In the genomic region with DNA sequence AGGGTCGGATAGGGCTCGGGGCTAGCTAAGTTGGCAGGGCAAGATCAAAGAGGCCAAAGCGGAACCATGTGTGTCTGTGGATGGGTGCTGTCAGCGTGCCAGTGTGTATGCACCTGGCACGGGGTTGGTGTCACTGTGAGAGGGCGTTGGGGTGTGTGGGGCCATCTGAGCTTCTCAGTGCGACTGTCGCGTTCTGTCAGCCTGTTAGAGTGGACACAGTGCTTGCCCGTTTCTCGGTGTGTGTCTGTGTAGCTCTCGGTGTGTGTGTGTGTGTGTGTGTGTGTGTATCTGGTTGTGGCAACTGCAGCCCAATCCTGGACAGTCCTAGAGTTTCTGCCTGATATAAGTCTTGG, we compare ENCODE assay signal across 8 mouse cellular contexts. TPM values are rescaled to one million over a fixed set of nuclear protein-coding genes. Genes with fewer than 3 reads are reported as not detected.
DNase-seq lines count a peak whose midpoint lies in the region; ATAC-seq and TF ChIP-seq lines count a peak whose summit lies in the region.

No protein-coding gene starts in this region.

- WGBS in heart, embryonic 14.5 days = under 1% methylated on average over 12 of the region's 12 CpGs
- under 1% methylated on average over 12 of the region's 12 CpGs for WGBS in hindbrain, embryonic 10.5 days
- 3% methylated on average over 12 of the region's 12 CpGs for WGBS in limb, embryonic 14.5 days
- WGBS in stomach, embryonic 16.5 days = 3% methylated on average over 12 of the region's 12 CpGs

- ATAC-seq in heart, embryonic 14.5 days (ENCODE audit: insufficient number of reproducible peaks, insufficient read depth, low FRiP score, low read depth) = no peak
- ATAC-seq in limb, embryonic 14.5 days (ENCODE audit: low FRiP score, low read depth) = no peak
- no peak for ATAC-seq in stomach, embryonic 16.5 days (ENCODE audit: insufficient read depth, low FRiP score)
- no peak for ATAC-seq in megakaryocyte, adult 5-6 weeks (ENCODE audit: poor library complexity, severe bottlenecking)

- H3K36me3 ChIP-seq in heart, embryonic 14.5 days (ENCODE audit: control insufficient read depth, insufficient read depth, low read length) = no peaks in the 10 kb centered on the region
- no peaks in the 10 kb centered on the region for H3K36me3 ChIP-seq in hindbrain, embryonic 10.5 days
- H3K36me3 ChIP-seq in limb, embryonic 14.5 days (ENCODE audit: control insufficient read depth, insufficient read depth, low read length) = no peaks in the 10 kb centered on the region
- H3K36me3 ChIP-seq in stomach, embryonic 16.5 days (ENCODE audit: control insufficient read depth, insufficient read depth, low read length) = no peaks in the 10 kb centered on the region

- H3K4me2 ChIP-seq in heart, embryonic 14.5 days (ENCODE audit: low read length) = peak overlapping the region; percentile 93
- peak overlapping the region; percentile 86 for H3K4me2 ChIP-seq in limb, embryonic 14.5 days (replicated peaks; ENCODE audit: low read depth, low read length, severe bottlenecking)
- H3K4me2 ChIP-seq in stomach, embryonic 16.5 days (ENCODE audit: low read depth, low read length) = peak overlapping the region; percentile 75

- H3K4me3 ChIP-seq in heart, embryonic 14.5 days (ENCODE audit: control insufficient read depth in 1 of 2, insufficient read depth in 1 of 2, low read depth in 1 of 2, low read length in 2 of 2) = peak overlapping the region; percentile 46 to 56
- peak overlapping the region; percentile 70 for H3K4me3 ChIP-seq in hindbrain, embryonic 10.5 days
- H3K4me3 ChIP-seq in limb, embryonic 14.5 days (replicated peaks; ENCODE audit: low read length) = peak overlapping the region; percentile 53
- peak overlapping the region; percentile 54 for H3K4me3 ChIP-seq in stomach, embryonic 16.5 days (replicated peaks; ENCODE audit: low read length)

- no peak for DNase-seq in heart, adult 11 months
- DNase-seq in brain, embryonic 14.5 days (ENCODE audit: low read depth) = peak; percentile 45
- DNase-seq in hindbrain, embryonic 10.5 days (ENCODE audit: low spot score) = peak; percentile 53
- no peak for DNase-seq in limb, embryonic 14.5 days (ENCODE audit: low spot score)
- DNase-seq in spleen, adult 12 weeks (ENCODE audit: low spot score) = no peak

- H3K9ac ChIP-seq in heart, embryonic 14.5 days (ENCODE audit: low read length) = no peak overlapping the region; the same call in 1 of the 2 replicates
- 0 out of 2 replicates have a peak overlapping the region, but pooled peaks have one; percentile 54 for H3K9ac ChIP-seq in limb, embryonic 14.5 days (ENCODE audit: low read depth, low read length, severe bottlenecking)
- peak overlapping the region; percentile 68; the same call in 1 of the 2 replicates for H3K9ac ChIP-seq in stomach, embryonic 16.5 days (ENCODE audit: low read length)

- TF ChIP-seq POLR2A in brain, embryonic 14.5 days (IDR thresholded peaks at IDR 0.05; ENCODE audit: borderline replicate concordance, extremely low read depth, insufficient read depth, insufficient read length, poor library complexity, severe bottlenecking) = no peak
- no peak for TF ChIP-seq POLR2A in limb, embryonic 14.5 days (IDR thresholded peaks at IDR 0.05; ENCODE audit: borderline replicate concordance, extremely low read depth, insufficient read depth, insufficient read length)

- H3K9me3 ChIP-seq in heart, embryonic 14.5 days (ENCODE audit: control insufficient read depth, low read length) = no peaks in the 10 kb centered on the region
- H3K9me3 ChIP-seq in hindbrain, embryonic 10.5 days = no peaks in the 10 kb centered on the region
- H3K9me3 ChIP-seq in limb, embryonic 14.5 days (ENCODE audit: control insufficient read depth, low read length) = no peaks in the 10 kb centered on the region
- H3K9me3 ChIP-seq in stomach, embryonic 16.5 days (replicated peaks; ENCODE audit: control insufficient read depth, low read length) = no peaks in the 10 kb centered on the region

- TF ChIP-seq CTCF in brain, embryonic 14.5 days (IDR thresholded peaks at IDR 0.05; ENCODE audit: borderline replicate concordance, extremely low read depth, insufficient read depth, insufficient read length) = no peak

- H3K27me3 ChIP-seq in heart, embryonic 14.5 days (ENCODE audit: control insufficient read depth, insufficient read depth, low read length) = peaks cover 89% of the 10 kb centered on the region
- peaks cover 89% of the 10 kb centered on the region for H3K27me3 ChIP-seq in hindbrain, embryonic 10.5 days (ENCODE audit: insufficient read depth, poor library complexity, severe bottlenecking)
- H3K27me3 ChIP-seq in limb, embryonic 14.5 days (ENCODE audit: control insufficient read depth, insufficient read depth, low read length) = peaks cover 85% of the 10 kb centered on the region
- peaks cover 81% of the 10 kb centered on the region for H3K27me3 ChIP-seq in stomach, embryonic 16.5 days (ENCODE audit: control insufficient read depth, insufficient read depth, low read length)

- H3K4me1 ChIP-seq in heart, embryonic 14.5 days (ENCODE audit: control insufficient read depth in 2 of 2, insufficient read depth in 2 of 2, low read length in 2 of 2) = peaks cover 5 to 24% of the 10 kb centered on the region in 2 experiments; a peak in 3 of 4 replicates
- H3K4me1 ChIP-seq in hindbrain, embryonic 10.5 days (replicated peaks) = peaks cover 39% of the 10 kb centered on the region
- H3K4me1 ChIP-seq in limb, embryonic 14.5 days (ENCODE audit: control insufficient read depth, insufficient read depth, low read length) = peaks cover 10% of the 10 kb centered on the region; the same call in 1 of the 2 replicates
- peaks cover 5% of the 10 kb centered on the region; the same call in 1 of the 2 replicates for H3K4me1 ChIP-seq in stomach, embryonic 16.5 days (ENCODE audit: control insufficient read depth, insufficient read depth, low read length)

- no peak overlapping the region for H3K27ac ChIP-seq in heart, embryonic 14.5 days (replicated peaks in 1 of 2; ENCODE audit: control insufficient read depth in 1 of 2, insufficient read depth in 1 of 2, low read depth in 2 of 2, low read length in 2 of 2)
- H3K27ac ChIP-seq in hindbrain, embryonic 10.5 days = no peak overlapping the region
- no peak overlapping the region for H3K27ac ChIP-seq in limb, embryonic 14.5 days (replicated peaks; ENCODE audit: low read depth, low read length)
- H3K27ac ChIP-seq in stomach, embryonic 16.5 days (ENCODE audit: low read length) = no peak overlapping the region

RNA-seq across cellular contexts. Expression of gene Grid1, which starts 0.7 kb away (rescaled TPM):
- 0.46 and 0.81 TPM in 2 replicates for polyA plus RNA-seq in heart, embryonic 14.5 days (2014; fragmentation: Nextera tagmentation; extraction: Ambion mirVana)
- 7.3 and 14.8 TPM in 2 replicates for polyA plus RNA-seq in brain, embryonic 14.5 days (2012; rRNA removed)
- polyA plus RNA-seq in hindbrain, embryonic 10.5 days (2016; fragmentation: Nextera tagmentation; extraction: Ambion mirVana) = 0.10 and 0.42 TPM in 2 replicates
- 2.0 and 2.2 TPM in 2 replicates for polyA plus RNA-seq in limb, embryonic 14.5 days (2012; rRNA removed)
- 0.86 and 0.87 TPM in 2 replicates for polyA plus RNA-seq in limb, embryonic 14.5 days (2014; fragmentation: Nextera tagmentation; extraction: Ambion mirVana)
- 0.57 and 0.92 TPM in 2 replicates for polyA plus RNA-seq in stomach, embryonic 16.5 days (2015; fragmentation: Nextera tagmentation; extraction: Ambion mirVana)
- not detected in 2 replicates for total RNA-seq in megakaryocyte, adult 5-6 weeks (2015)
- total RNA-seq in megakaryocyte, adult 5-6 weeks (2017) = not detected in 2 replicates

Comparison
In these comparisons a context has a peak if more than half of its experiments do, and no peak if none do; other contexts are left out.
1. DNase-seq: peak in brain, embryonic 14.5 days (single experiment) and hindbrain, embryonic 10.5 days (single experiment); none in heart, adult 11 months (single experiment), limb, embryonic 14.5 days (single experiment) and spleen, adult 12 weeks (single experiment).
2. Peak in every context shown above with its lines, with median percentiles within 50 percentile points of each other: H3K4me2 ChIP-seq and H3K4me3 ChIP-seq.